Mouse (Mus musculus): Measurements from ENCODE around the gene Prpf8.

DNA sequence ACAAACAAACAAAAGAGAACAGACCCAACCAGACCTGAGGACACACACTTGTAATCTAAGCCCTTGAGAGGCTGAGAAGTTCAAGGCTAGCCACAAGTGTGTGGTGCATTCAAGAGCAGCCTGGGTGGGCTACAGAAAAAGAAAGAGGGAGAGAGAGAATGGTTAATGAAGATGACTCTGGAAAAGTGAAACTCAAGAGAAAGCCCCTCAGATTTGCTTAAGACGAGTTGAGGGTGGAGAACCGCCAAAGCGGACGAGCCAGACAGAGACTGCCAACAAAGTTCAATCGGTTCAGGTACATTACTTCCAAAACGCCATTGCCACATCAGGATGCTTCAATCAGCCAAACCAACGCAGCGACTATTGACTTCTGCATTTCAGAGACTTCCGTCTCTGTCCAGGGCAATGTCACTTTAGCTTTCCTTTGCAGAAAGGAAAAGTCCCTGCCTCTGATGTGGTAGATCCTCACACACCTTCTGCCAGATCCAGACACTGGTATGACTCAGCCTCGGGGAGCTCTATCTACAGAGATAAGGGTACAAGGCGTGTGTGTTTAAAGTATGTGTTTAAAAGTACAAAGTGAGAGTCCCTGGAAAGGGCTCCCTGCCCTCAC is 14.0 kb upstream of the Prpf8 start:
- TF ChIP-seq MAFK (IDR thresholded peaks at IDR 0.05; ENCODE audit: insufficient replicate concordance, low read length) (no peak), POLR2A (IDR thresholded peaks at IDR 0.05; ENCODE audit: low read depth, low read length) (no peak), CTCF (conservative IDR thresholded peaks at IDR 0.05 in 1 of 2, IDR thresholded peaks at IDR 0.05 in 1 of 2; ENCODE audit: low read depth in 2 of 2, low read length in 2 of 2) (no peak), EP300 (IDR thresholded peaks at IDR 0.05; ENCODE audit: low read length) (no peak), RAD21 (IDR thresholded peaks at IDR 0.05; ENCODE audit: low read depth, low read length) (no peak), MYC (IDR thresholded peaks at IDR 0.05; ENCODE audit: low read depth, low read length) (no peak)

Measured in CH12.LX (cell line).